Mouse (Mus musculus): ENCODE data around the gene Atpif1. TPM values are rescaled to one million over a fixed set of nuclear protein-coding genes. Genes with fewer than 3 reads are reported as not detected.

The Atpif1 gene
- total RNA-seq, 4 experiments from 2014 or later: 262 to 368 (median 320) TPM

GRCm38 (mm10) chr4:132527917-132528522, 5.4 kb downstream of the Atpif1 start:
- no peak for DNase-seq (ENCODE audit: low spot score)

- DNase-seq (ENCODE audit: low spot score): no peak
These were observed 6.8 kb downstream of the Atpif1 start for GRCm38 (mm10) chr4:132526678-132527077.

GRCm38 (mm10) chr4:132524808-132525207, 8.7 kb downstream of the Atpif1 start:
- no peak for DNase-seq (ENCODE audit: low spot score)

GRCm38 (mm10) chr4:132524321-132524741, 9.1 kb downstream of the Atpif1 start:
- no peak for DNase-seq (ENCODE audit: low spot score)

GRCm38 (mm10) chr4:132519188-132519587, 14.3 kb downstream of the Atpif1 start:
- DNase-seq (ENCODE audit: low spot score): no peak

GRCm38 (mm10) chr4:132518066-132518465, 15.4 kb downstream of the Atpif1 start:
- no peak for DNase-seq (ENCODE audit: low spot score)

GRCm38 (mm10) chr4:132515369-132516155, 17.9 kb downstream of the Atpif1 start:
- DNase-seq (ENCODE audit: low spot score): peak; percentile 96

- DNase-seq (ENCODE audit: low spot score): peak; percentile 87
These were observed 18.8 kb downstream of the Atpif1 start for GRCm38 (mm10) chr4:132514555-132515135.

GRCm38 (mm10) chr4:132513395-132514273, 19.8 kb downstream of the Atpif1 start:
- DNase-seq (ENCODE audit: low spot score): no peak

GRCm38 (mm10) chr4:132512080-132512479, 21.4 kb downstream of the Atpif1 start:
- no peak for DNase-seq (ENCODE audit: low spot score)

- peak; percentile 97 for DNase-seq (ENCODE audit: low spot score)
These were observed 23.1 kb downstream of the Atpif1 start, which contains the start of gene Sesn2 for GRCm38 (mm10) chr4:132510352-132510798. Sesn2 (minus strand) TSS chr4:132510501.

GRCm38 (mm10) chr4:132509621-132510296, 23.7 kb downstream of the Atpif1 start:
- DNase-seq (ENCODE audit: low spot score): peak; percentile 70

- no peak for DNase-seq (ENCODE audit: low spot score)
These were observed 26.2 kb downstream of the Atpif1 start for GRCm38 (mm10) chr4:132507210-132507609.

- DNase-seq (ENCODE audit: low spot score): no peak
These were observed 27.2 kb downstream of the Atpif1 start for GRCm38 (mm10) chr4:132506250-132506649.

- no peak for DNase-seq (ENCODE audit: low spot score)
These were observed 27.7 kb downstream of the Atpif1 start for GRCm38 (mm10) chr4:132505800-132506199.

GRCm38 (mm10) chr4:132505034-132505738, 28.3 kb downstream of the Atpif1 start:
- no peak for DNase-seq (ENCODE audit: low spot score)

GRCm38 (mm10) chr4:132503344-132503743, 30.1 kb downstream of the Atpif1 start:
- DNase-seq (ENCODE audit: low spot score): no peak

- no peak for DNase-seq (ENCODE audit: low spot score)
These were observed 31.8 kb downstream of the Atpif1 start for GRCm38 (mm10) chr4:132501639-132502038.

- no peak for DNase-seq (ENCODE audit: low spot score)
These were observed 39.1 kb downstream of the Atpif1 start for GRCm38 (mm10) chr4:132494271-132494918.
